Mouse (Mus musculus): ENCODE measurements around the gene Ap3m1. TPM values are rescaled to one million over a fixed set of nuclear protein-coding genes. Genes with fewer than 3 reads are reported as not detected.
"Not testable (repeated sequence)": the region's sequence is repeated elsewhere in the genome, so short reads cannot be mapped to it uniquely, and the experiment has no call there.

Gene Ap3m1
- 87.6 and 104 TPM in 2 replicates for polyA plus RNA-seq (2014; fragmentation: Nextera tagmentation; extraction: Ambion mirVana)

- Histone ChIP-seq H3K4me3 (ENCODE audit: low read depth, low read length) (peak within 1 kb of the TSS; percentile 88), H3K9ac (ENCODE audit: low read length) (peak within 1 kb of the TSS; percentile 83), H3K27ac (replicated peaks; ENCODE audit: low read depth, low read length) (peak within 1 kb of the TSS; percentile 75), H3K36me3 (ENCODE audit: control insufficient read depth, insufficient read depth, low read length) (no peaks in the 10 kb centered on the region; the same call in 1 of the 2 replicates), H3K4me1 (ENCODE audit: control insufficient read depth, insufficient read depth, low read length) (0 out of 2 replicates have a peak, but pooled peaks cover 5% of the 10 kb centered on the region), H3K9me3 (ENCODE audit: control insufficient read depth, low read length) (no peaks in the 10 kb centered on the region), H3K27me3 (ENCODE audit: control insufficient read depth, insufficient read depth, low read length) (no peaks in the 10 kb centered on the region), H3K4me2 (ENCODE audit: low read depth, severe bottlenecking) (peak within 1 kb of the TSS; percentile 87)
- ATAC-seq (ENCODE audit: insufficient number of reproducible peaks, low FRiP score, low TSS enrichment, low read depth), result peak; percentile 98
- under 1% methylated on average over 47 of the region's 48 CpGs for WGBS
- peak; percentile 98 for DNase-seq (ENCODE audit: low spot score)
These were observed at the start of gene Ap3m1, which contains the start of gene Adk for GRCm38 (mm10) chr14:21052112-21052780. TSS of gene Ap3m1 (minus strand) at chr14:21052508. TSS of gene Adk (plus strand) at chr14:21052574.

DNA sequence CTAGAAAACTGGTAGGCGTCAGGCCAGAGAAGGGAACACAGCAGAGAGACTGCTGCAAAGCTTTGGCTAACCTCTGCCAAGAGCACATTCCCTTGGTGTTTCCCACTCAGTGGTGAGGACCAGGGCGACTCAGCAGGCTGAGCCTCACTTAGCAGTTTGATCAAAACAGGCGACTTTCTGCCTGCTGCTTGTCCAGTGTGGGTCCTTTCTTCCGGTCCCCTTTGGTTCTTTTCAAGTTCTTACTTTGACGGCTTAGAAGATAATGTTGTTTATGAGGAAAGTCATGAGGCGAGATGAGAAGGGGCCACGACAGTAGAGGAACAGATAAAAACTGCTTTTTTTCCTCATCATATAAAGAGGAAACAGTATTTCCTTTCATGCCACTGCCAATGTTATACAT lies 49.3 kb upstream of the Ap3m1 start:
- Histone ChIP-seq H3K4me3 (ENCODE audit: low read depth, low read length) (no peak overlapping the region), H3K27me3 (ENCODE audit: control insufficient read depth, insufficient read depth, low read length) (no peaks in the 10 kb centered on the region), H3K36me3 (ENCODE audit: control insufficient read depth, insufficient read depth, low read length) (no peaks in the 10 kb centered on the region), H3K4me1 (ENCODE audit: control insufficient read depth, insufficient read depth, low read length) (peaks cover 10% of the 10 kb centered on the region), H3K9me3 (ENCODE audit: control insufficient read depth, low read length) (no peaks in the 10 kb centered on the region), H3K4me2 (ENCODE audit: low read depth, severe bottlenecking) (no peak overlapping the region), H3K9ac (ENCODE audit: low read length) (no peak overlapping the region), H3K27ac (replicated peaks; ENCODE audit: low read depth, low read length) (no peak overlapping the region)
- ATAC-seq (ENCODE audit: insufficient number of reproducible peaks, low FRiP score, low TSS enrichment, low read depth) (no peak), DNase-seq (ENCODE audit: low spot score) (no peak)
- 69% methylated on average over 7 of the region's 7 CpGs for WGBS

DNA sequence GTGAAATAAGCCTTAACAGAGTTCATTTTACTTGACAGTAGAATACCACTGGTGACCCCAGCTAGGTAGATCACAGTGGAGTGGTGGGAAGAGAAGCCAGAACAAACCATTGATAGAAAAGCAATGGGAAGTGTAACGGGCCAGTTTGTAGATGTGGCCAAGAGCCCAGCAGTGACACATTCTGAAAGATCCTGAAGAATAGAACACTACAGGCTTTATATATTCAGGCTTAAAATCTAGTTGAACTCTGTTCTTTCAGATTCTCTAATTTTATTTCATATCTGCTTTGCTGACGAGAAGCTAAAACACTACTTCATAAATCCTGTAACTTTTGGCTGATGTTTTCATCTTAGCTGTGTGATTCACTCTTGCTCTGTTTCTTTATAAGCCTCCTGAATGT lies 48.6 kb upstream of the Ap3m1 start:
- ATAC-seq (ENCODE audit: insufficient number of reproducible peaks, low FRiP score, low TSS enrichment, low read depth) (no peak), DNase-seq (ENCODE audit: low spot score) (no peak)
- H3K36me3 ChIP-seq (ENCODE audit: control insufficient read depth, insufficient read depth, low read length), result no peaks in the 10 kb centered on the region
- H3K9me3 ChIP-seq (ENCODE audit: control insufficient read depth, low read length), result no peaks in the 10 kb centered on the region
- H3K27ac ChIP-seq (replicated peaks; ENCODE audit: low read depth, low read length), result no peak overlapping the region
- no peaks in the 10 kb centered on the region for H3K27me3 ChIP-seq (ENCODE audit: control insufficient read depth, insufficient read depth, low read length)
- WGBS, result 90% methylated on average over 2 of the region's 2 CpGs
- H3K4me2 ChIP-seq (ENCODE audit: low read depth, severe bottlenecking), result no peak overlapping the region
- H3K4me3 ChIP-seq (ENCODE audit: low read depth, low read length), result no peak overlapping the region
- H3K4me1 ChIP-seq (ENCODE audit: control insufficient read depth, insufficient read depth, low read length), result peaks cover 10% of the 10 kb centered on the region
- no peak overlapping the region for H3K9ac ChIP-seq (ENCODE audit: low read length)

DNA sequence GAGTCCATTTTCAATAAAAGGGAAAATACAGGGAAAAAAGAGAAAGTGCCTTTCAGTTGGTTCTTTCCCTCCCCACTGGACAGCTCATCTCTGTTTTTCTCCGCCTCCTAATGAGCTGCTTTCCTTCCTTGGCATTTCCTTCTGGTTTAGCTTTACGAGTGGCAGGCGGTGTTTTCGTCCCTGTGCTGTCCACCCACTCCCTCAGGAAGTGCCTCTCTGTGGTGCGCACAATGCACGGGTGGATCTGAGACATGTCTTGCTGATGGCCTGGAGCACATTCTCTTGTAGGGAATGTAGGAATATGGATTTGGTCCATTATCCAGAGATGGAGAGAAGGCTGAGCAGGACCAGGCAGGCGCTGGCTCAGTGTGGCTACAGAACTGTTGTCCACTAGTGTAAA lies 47.1 kb upstream of the Ap3m1 start:
- H3K36me3 ChIP-seq (ENCODE audit: control insufficient read depth, insufficient read depth, low read length), result no peaks in the 10 kb centered on the region
- no peaks in the 10 kb centered on the region for H3K9me3 ChIP-seq (ENCODE audit: control insufficient read depth, low read length)
- no peak overlapping the region for H3K4me3 ChIP-seq (ENCODE audit: low read depth, low read length)
- no peak overlapping the region for H3K4me2 ChIP-seq (ENCODE audit: low read depth, severe bottlenecking)
- H3K9ac ChIP-seq (ENCODE audit: low read length), result no peak overlapping the region
- H3K27me3 ChIP-seq (ENCODE audit: control insufficient read depth, insufficient read depth, low read length), result no peaks in the 10 kb centered on the region
- DNase-seq (ENCODE audit: low spot score), result no peak
- H3K27ac ChIP-seq (replicated peaks; ENCODE audit: low read depth, low read length), result no peak overlapping the region; the same call in 1 of the 2 replicates
- peaks cover 10% of the 10 kb centered on the region for H3K4me1 ChIP-seq (ENCODE audit: control insufficient read depth, insufficient read depth, low read length)
- ATAC-seq (ENCODE audit: insufficient number of reproducible peaks, low FRiP score, low TSS enrichment, low read depth), result no peak
- WGBS, result 36% methylated on average over 7 of the region's 7 CpGs

GRCm38 (mm10) chr14:21096689-21097088 lies 44.4 kb upstream of the Ap3m1 start:
- Histone ChIP-seq H3K36me3 (ENCODE audit: control insufficient read depth, insufficient read depth, low read length) (no peaks in the 10 kb centered on the region), H3K4me2 (ENCODE audit: low read depth, severe bottlenecking) (no peak overlapping the region), H3K27ac (replicated peaks; ENCODE audit: low read depth, low read length) (no peak overlapping the region), H3K4me1 (ENCODE audit: control insufficient read depth, insufficient read depth, low read length) (peaks cover 10% of the 10 kb centered on the region), H3K27me3 (ENCODE audit: control insufficient read depth, insufficient read depth, low read length) (no peaks in the 10 kb centered on the region), H3K4me3 (ENCODE audit: low read depth, low read length) (no peak overlapping the region), H3K9me3 (ENCODE audit: control insufficient read depth, low read length) (no peaks in the 10 kb centered on the region), H3K9ac (ENCODE audit: low read length) (no peak overlapping the region)
- DNase-seq (ENCODE audit: low spot score), result no peak
- ATAC-seq (ENCODE audit: insufficient number of reproducible peaks, low FRiP score, low TSS enrichment, low read depth), result no peak
- 81% methylated on average over 4 of the region's 4 CpGs for WGBS

GRCm38 (mm10) chr14:21096279-21096678 lies 44.0 kb upstream of the Ap3m1 start:
- H3K4me1 ChIP-seq (ENCODE audit: control insufficient read depth, insufficient read depth, low read length), result peaks cover 10% of the 10 kb centered on the region
- no peak overlapping the region for H3K27ac ChIP-seq (replicated peaks; ENCODE audit: low read depth, low read length)
- no peak overlapping the region for H3K4me2 ChIP-seq (ENCODE audit: low read depth, severe bottlenecking)
- no peaks in the 10 kb centered on the region for H3K27me3 ChIP-seq (ENCODE audit: control insufficient read depth, insufficient read depth, low read length)
- DNase-seq (ENCODE audit: low spot score) (no peak), ATAC-seq (ENCODE audit: insufficient number of reproducible peaks, low FRiP score, low TSS enrichment, low read depth) (no peak)
- no peaks in the 10 kb centered on the region for H3K9me3 ChIP-seq (ENCODE audit: control insufficient read depth, low read length)
- H3K4me3 ChIP-seq (ENCODE audit: low read depth, low read length), result no peak overlapping the region
- H3K36me3 ChIP-seq (ENCODE audit: control insufficient read depth, insufficient read depth, low read length), result no peaks in the 10 kb centered on the region
- H3K9ac ChIP-seq (ENCODE audit: low read length), result no peak overlapping the region

DNA sequence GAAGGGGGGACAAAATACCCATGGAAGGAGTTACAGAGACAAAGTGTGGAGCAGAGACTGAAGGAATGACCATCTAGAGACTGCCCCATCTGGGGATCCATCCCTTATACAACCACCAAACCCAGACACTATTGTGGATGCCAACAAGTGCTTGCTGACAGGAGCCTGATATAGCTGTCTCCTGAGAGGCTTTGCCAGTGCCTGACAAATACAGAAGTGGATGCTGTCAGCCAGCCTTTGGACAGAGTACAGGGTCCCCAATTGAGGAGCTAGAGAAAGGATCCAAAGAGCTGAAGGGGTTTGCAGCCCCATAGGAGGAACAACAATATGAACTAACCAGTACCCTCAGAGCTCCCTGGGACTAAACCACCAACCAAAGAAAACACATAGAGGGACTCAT lies 41.9 kb upstream of the Ap3m1 start:
- not testable (repeated sequence) for H3K4me1 ChIP-seq (ENCODE audit: control insufficient read depth, insufficient read depth, low read length); H3K4me3 ChIP-seq (ENCODE audit: low read depth, low read length); H3K4me2 ChIP-seq (ENCODE audit: low read depth, severe bottlenecking); H3K9ac ChIP-seq (ENCODE audit: low read length); H3K27me3 ChIP-seq (ENCODE audit: control insufficient read depth, insufficient read depth, low read length); H3K9me3 ChIP-seq (ENCODE audit: control insufficient read depth, low read length); H3K27ac ChIP-seq (replicated peaks; ENCODE audit: low read depth, low read length); ATAC-seq (ENCODE audit: insufficient number of reproducible peaks, low FRiP score, low TSS enrichment, low read depth); H3K36me3 ChIP-seq (ENCODE audit: control insufficient read depth, insufficient read depth, low read length); DNase-seq (ENCODE audit: low spot score)

DNA sequence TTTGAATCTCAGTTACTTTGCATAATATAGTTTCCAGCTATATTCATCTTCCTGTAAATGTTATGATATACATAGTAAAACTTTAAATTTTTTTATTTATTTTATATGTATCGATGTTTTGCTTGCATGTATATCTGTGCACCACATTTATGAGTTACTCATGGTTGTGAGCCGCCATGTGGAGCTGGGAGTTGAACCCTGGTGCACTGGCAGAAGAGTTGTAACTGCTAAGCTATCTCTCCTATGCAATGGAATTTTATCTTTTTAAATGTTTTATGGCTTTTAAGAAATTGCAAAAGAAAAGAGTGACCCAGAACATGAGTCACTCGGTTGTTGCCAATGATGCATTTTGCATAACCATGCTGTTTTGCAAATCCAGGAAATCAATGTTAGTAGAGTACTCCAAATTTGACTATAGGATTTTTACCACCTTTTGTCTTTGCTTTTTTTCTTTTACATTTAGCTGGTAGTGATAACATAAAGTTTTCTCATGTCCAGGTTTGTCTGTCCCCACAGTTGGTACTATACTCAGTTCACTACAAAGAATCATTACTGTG lies 38.7 kb upstream of the Ap3m1 start:
- H3K9me3 ChIP-seq (ENCODE audit: control insufficient read depth, low read length), result no peaks in the 10 kb centered on the region
- 94% methylated on average over 3 of the region's 3 CpGs for WGBS
- H3K36me3 ChIP-seq (ENCODE audit: control insufficient read depth, insufficient read depth, low read length), result no peaks in the 10 kb centered on the region
- H3K27me3 ChIP-seq (ENCODE audit: control insufficient read depth, insufficient read depth, low read length), result no peaks in the 10 kb centered on the region
- H3K4me3 ChIP-seq (ENCODE audit: low read depth, low read length), result no peak overlapping the region
- ATAC-seq (ENCODE audit: insufficient number of reproducible peaks, low FRiP score, low TSS enrichment, low read depth), result no peak
- no peak overlapping the region for H3K9ac ChIP-seq (ENCODE audit: low read length)
- no peak for DNase-seq (ENCODE audit: low spot score)
- no peak overlapping the region for H3K27ac ChIP-seq (replicated peaks; ENCODE audit: low read depth, low read length)
- no peak overlapping the region for H3K4me2 ChIP-seq (ENCODE audit: low read depth, severe bottlenecking)
- peaks cover 16% of the 10 kb centered on the region for H3K4me1 ChIP-seq (ENCODE audit: control insufficient read depth, insufficient read depth, low read length)
